Mouse (Mus musculus) ZHBTc4 (cell line): ENCODE results near the gene Mipep.

ENCODE experiments used
- DNase-seq: peaks from one replicate; pipeline ENCODE4 v3.0.0-alpha.2; 2011; ENCODE audit warnings: low read depth, low spot score

Gene Mipep

GRCm38 (mm10) chr14:60756271-60756670 is 28.1 kb upstream of the Mipep start:
- no peak for DNase-seq

- DNase-seq, result no peak
Observed at GRCm38 (mm10) chr14:60757265-60757664, 27.1 kb upstream of the Mipep start.

- no peak for DNase-seq
Observed at GRCm38 (mm10) chr14:60757722-60758121, 26.7 kb upstream of the Mipep start.

- DNase-seq, result no peak
Observed at GRCm38 (mm10) chr14:60759097-60759496, 25.3 kb upstream of the Mipep start.

- peak; percentile 62 for DNase-seq
Observed at GRCm38 (mm10) chr14:60761801-60762200, 22.6 kb upstream of the Mipep start.

GRCm38 (mm10) chr14:60762754-60763153 is 21.6 kb upstream of the Mipep start:
- DNase-seq, result no peak

GRCm38 (mm10) chr14:60763746-60764145 is 20.6 kb upstream of the Mipep start:
- no peak for DNase-seq

- peak; percentile 76 for DNase-seq
Observed at GRCm38 (mm10) chr14:60764526-60764925, 19.8 kb upstream of the Mipep start.

GRCm38 (mm10) chr14:60765025-60765424 is 19.3 kb upstream of the Mipep start:
- no peak for DNase-seq

- DNase-seq, result no peak
Observed at GRCm38 (mm10) chr14:60767884-60768283, 16.5 kb upstream of the Mipep start, which contains the start of gene C1qtnf9. Gene C1qtnf9, plus strand, starts transcription at chr14:60768134.

- no peak for DNase-seq
Observed at GRCm38 (mm10) chr14:60769340-60769739, 15.0 kb upstream of the Mipep start.

- no peak for DNase-seq
Observed at GRCm38 (mm10) chr14:60770594-60770993, 13.8 kb upstream of the Mipep start.

- DNase-seq, result peak; percentile 59
Observed at GRCm38 (mm10) chr14:60771057-60771456, 13.3 kb upstream of the Mipep start.

- DNase-seq, result no peak
Observed at GRCm38 (mm10) chr14:60773476-60773875, 10.9 kb upstream of the Mipep start.

GRCm38 (mm10) chr14:60776521-60776920 is 7.9 kb upstream of the Mipep start:
- no peak for DNase-seq

- peak; percentile 60 for DNase-seq
Observed at GRCm38 (mm10) chr14:60777485-60777919, 6.9 kb upstream of the Mipep start.

GRCm38 (mm10) chr14:60779198-60779597 is 5.2 kb upstream of the Mipep start:
- no peak for DNase-seq

GRCm38 (mm10) chr14:60782121-60782656 is 2.2 kb upstream of the Mipep start:
- DNase-seq, result no peak

- no peak for DNase-seq
Observed at GRCm38 (mm10) chr14:60783196-60783595, 1.2 kb upstream of the Mipep start.

- DNase-seq, result peak; percentile 53
Observed at GRCm38 (mm10) chr14:60790103-60790502, 5.7 kb downstream of the Mipep start.

GRCm38 (mm10) chr14:60796600-60797322 is 12.4 kb downstream of the Mipep start:
- DNase-seq, result no peak

GRCm38 (mm10) chr14:60797596-60797995 is 13.2 kb downstream of the Mipep start:
- DNase-seq, result no peak

GRCm38 (mm10) chr14:60798721-60799120 is 14.3 kb downstream of the Mipep start:
- no peak for DNase-seq
